Mouse (Mus musculus) hindbrain, embryonic 13.5 days (tissue): Measurements from ENCODE around the gene Mettl1. TPM values are rescaled to one million over a fixed set of nuclear protein-coding genes. Genes with fewer than 3 reads are reported as not detected.

Experiments used
- ATAC-seq: fragments of 200-750 bp; cut with Nextera tagmentation; 2 replicates; pipeline ENCODE4 v1.8.0; 2017; ENCODE audit warnings: moderate TSS enrichment; ENCODE audit not compliant: low FRiP score
- H3K27ac ChIP-seq: fragments of 300-500 bp; sonication (generic); 2 replicates; pipeline ENCODE4 v1.5.1; 2015; ENCODE audit warnings: inconsistent platforms, mild to moderate bottlenecking, moderate library complexity
- H3K27me3 ChIP-seq: fragments of 300-500 bp; sonication (generic); 2 replicates; pipeline ENCODE4 v1.6.1; 2015; ENCODE audit warnings: mild to moderate bottlenecking, inconsistent platforms
- H3K36me3 ChIP-seq: fragments of 300-500 bp; sonication (generic); 2 replicates; pipeline ENCODE4 v1.6.1; 2015; ENCODE audit warnings: mild to moderate bottlenecking, inconsistent platforms
- H3K4me1 ChIP-seq: fragments of 300-500 bp; sonication (generic); replicated peaks from 2 replicates; pipeline ENCODE4 v1.6.1; 2015; ENCODE audit warnings: inconsistent platforms
- H3K4me2 ChIP-seq: fragments of 300-500 bp; sonication (generic); 2 replicates; pipeline ENCODE4 v1.6.1; 2015; ENCODE audit warnings: inconsistent platforms, mild to moderate bottlenecking, moderate library complexity
- H3K4me3 ChIP-seq: fragments of 300-500 bp; sonication (generic); 2 replicates; pipeline ENCODE4 v1.5.1; 2015; ENCODE audit warnings: mild to moderate bottlenecking, inconsistent platforms
- H3K9ac ChIP-seq: fragments of 300-500 bp; sonication (generic); 2 replicates; pipeline ENCODE4 v1.6.1; 2015; ENCODE audit warnings: mild to moderate bottlenecking, inconsistent platforms
- H3K9me3 ChIP-seq: fragments of 300-500 bp; sonication (generic); 2 replicates; pipeline ENCODE4 v1.6.1; 2016; ENCODE audit warnings: inconsistent platforms
- WGBS: fragments of 180-500 bp; shearing (Covaris S2); methylation state at CpG from one replicate; pipeline ENCODE4 v1.1.7; 2015; 5-methylcytosine and 5-hydroxymethylcytosine counted together
- polyA plus RNA-seq: library from polyadenylated mRNA; unstranded; fragments of >200 nt; fragmentation: Nextera tagmentation; extraction: Ambion mirVana; gene quantifications from 2 replicates; pipeline ENCODE4 v1.2.1, GENCODE M21; 2015

Mettl1 gene
- polyA plus RNA-seq = 21.6 and 22.8 TPM in 2 replicates

DNA sequence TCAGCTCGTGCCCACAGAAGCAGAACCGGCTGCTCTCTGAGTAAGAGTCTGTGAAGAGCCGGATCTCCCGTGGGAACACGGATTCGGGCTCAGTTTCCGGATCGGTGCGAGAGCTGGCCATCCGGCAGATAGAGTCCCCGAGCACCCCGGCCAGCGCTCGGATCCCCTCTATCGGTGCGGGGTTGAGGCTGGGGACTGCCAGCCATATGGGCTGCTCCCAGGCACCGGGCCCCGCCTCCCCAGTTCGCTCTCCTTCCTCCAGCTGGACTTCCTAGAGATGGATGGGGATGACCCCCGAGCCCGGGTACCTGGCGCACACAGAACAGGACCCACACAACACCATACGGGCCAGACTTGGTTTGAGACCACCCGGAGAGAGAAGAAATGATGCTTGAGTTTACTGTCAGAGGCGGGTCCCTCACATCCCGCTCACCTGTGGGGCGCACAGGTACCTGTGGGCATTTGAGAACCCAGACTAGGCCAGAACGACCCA lies at the start of gene Mettl1, which contains the start of gene Eef1akmt3:
Gene Mettl1 (plus strand): TSS at position 141 of the 493 bp plus-strand sequence.
Gene Eef1akmt3 (minus strand): TSS at position 240 of the 493 bp plus-strand sequence.
- ATAC-seq = peak; percentile 86
- H3K9me3 ChIP-seq = no peaks in the 10 kb centered on the region
- peaks cover 25% of the 10 kb centered on the region for H3K27me3 ChIP-seq
- H3K4me2 ChIP-seq = peak within 1 kb of the TSS; percentile 98
- WGBS = under 1% methylated on average over 28 of the region's 28 CpGs
- peaks cover 22% of the 10 kb centered on the region for H3K4me1 ChIP-seq
- H3K9ac ChIP-seq = peak within 1 kb of the TSS; percentile 81
- H3K27ac ChIP-seq = 0 out of 2 replicates have a peak within 1 kb of the TSS, but pooled peaks have one; percentile 37
- H3K36me3 ChIP-seq = peaks cover 9% of the 10 kb centered on the region
- H3K4me3 ChIP-seq = peak within 1 kb of the TSS; percentile 82

DNA sequence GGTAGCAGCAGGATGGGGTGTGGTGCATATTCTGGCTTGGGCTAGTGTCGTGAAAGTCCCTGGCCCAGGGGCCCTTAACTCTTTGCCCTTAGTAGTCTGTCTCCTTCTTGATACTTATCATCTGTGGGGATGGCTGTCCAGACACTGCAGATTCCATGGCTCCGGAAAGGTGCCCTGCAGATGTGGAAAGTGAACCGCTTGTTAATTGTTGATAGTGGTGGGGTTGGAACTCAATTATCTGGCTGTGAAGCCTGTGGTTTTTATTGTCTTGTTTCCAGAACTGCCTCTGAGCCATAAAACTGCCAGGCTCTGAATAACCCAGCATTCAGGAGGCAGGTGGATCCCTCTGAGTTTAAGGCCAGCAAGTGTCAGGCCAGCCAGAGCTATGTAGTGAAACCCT lies 49.5 kb upstream of the Mettl1 start:
- Histone ChIP-seq H3K4me1 (peaks cover 40% of the 10 kb centered on the region), H3K4me2 (no peak overlapping the region), H3K27ac (no peak overlapping the region), H3K4me3 (no peak overlapping the region), H3K9me3 (no peaks in the 10 kb centered on the region), H3K27me3 (no peaks in the 10 kb centered on the region), H3K9ac (no peak overlapping the region), H3K36me3 (peaks cover 49% of the 10 kb centered on the region)
- WGBS = 68% methylated on average over 3 of the region's 3 CpGs
- ATAC-seq = no peak

DNA sequence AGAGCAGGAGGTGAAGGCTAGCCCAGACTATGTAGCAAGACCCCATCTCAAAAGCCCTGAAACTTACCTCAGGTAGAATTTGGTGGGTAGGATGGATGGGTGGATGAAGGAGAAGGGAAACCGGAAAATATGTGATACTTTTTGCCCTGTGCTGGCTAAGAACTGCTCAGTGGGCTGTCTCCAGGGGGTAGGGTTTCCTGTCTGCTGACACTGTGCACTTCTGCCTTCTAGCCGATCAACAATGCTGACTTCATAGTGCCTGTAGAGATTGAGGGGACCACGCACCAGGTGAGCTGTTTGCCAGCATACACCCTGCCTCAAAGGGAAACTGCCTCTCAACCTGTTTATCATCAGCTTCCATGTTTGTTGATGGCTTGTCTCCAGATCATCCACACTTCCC lies 47.6 kb upstream of the Mettl1 start:
- H3K4me2 ChIP-seq = no peak overlapping the region
- H3K9ac ChIP-seq = no peak overlapping the region
- H3K4me1 ChIP-seq = peaks cover 21% of the 10 kb centered on the region
- no peaks in the 10 kb centered on the region for H3K27me3 ChIP-seq
- no peak overlapping the region for H3K4me3 ChIP-seq
- WGBS = 92% methylated on average over 3 of the region's 3 CpGs
- no peak overlapping the region for H3K27ac ChIP-seq
- H3K9me3 ChIP-seq = no peaks in the 10 kb centered on the region
- no peak for ATAC-seq
- H3K36me3 ChIP-seq = peaks cover 64% of the 10 kb centered on the region

DNA sequence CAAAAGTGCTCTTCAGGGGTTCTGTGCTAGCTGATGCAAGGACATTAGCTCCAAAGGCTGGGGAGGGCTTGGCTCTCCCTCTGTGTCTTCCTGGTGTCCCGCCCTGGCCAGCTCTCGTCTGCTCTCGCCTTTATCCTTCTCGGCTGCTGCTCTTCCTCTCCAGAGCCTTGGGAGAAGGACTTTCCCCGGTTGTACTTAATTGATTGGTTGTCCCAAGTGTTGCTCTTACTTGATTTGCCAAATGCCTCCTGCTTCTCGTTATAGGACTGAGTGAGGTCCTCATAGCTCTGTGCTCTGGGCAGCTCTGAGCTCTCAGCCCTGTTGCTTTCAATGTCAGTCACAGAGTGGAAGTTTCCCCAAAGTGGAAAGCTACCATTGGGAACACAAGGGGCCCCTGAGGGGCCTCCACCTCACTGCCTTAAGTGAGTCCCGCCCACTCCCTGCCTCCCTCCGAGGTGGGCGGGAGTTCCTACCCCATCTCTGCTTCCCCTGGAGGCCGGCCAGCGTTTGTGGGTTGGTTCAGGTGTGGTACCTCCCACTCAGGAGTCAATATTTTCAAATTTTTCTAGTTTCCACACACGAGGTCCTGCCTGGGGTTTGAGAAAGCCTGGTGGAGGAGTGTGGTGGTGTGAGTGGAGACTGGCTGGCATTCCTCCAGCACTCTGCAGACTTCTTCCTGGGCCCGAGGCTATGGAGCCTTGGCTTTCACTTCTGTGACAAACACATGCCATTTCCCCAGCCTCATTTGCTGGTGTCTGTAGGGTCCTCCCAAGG lies 43.7 kb upstream of the Mettl1 start:
- Histone ChIP-seq H3K36me3 (peaks cover 70% of the 10 kb centered on the region), H3K4me1 (no peaks in the 10 kb centered on the region), H3K9ac (no peak overlapping the region), H3K27ac (no peak overlapping the region), H3K9me3 (no peaks in the 10 kb centered on the region), H3K27me3 (no peaks in the 10 kb centered on the region), H3K4me3 (no peak overlapping the region), H3K4me2 (no peak overlapping the region)
- WGBS = 82% methylated on average over 13 of the region's 13 CpGs
- no peak for ATAC-seq

DNA sequence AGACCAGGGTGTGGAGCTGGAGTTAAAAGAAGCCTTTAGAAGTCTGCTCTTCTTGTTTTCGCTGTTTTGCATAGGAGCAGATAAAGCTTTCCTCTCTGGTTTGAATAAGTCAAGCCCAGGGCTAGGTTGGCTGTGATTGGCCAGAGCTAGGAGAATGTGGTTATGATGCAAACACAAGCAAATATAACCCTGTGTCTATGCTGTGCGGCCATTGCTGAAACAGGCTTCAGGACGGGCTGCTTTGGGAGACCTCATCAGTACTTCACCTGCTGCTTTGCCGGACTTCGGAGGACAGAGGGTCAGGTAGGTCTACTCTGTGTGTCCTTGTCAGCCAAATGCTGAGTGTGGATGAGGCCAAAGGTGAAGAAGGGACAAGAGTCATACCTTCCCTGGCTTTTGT lies 40.7 kb upstream of the Mettl1 start, which contains the start of gene Avil:
Gene Avil (plus strand): TSS at position 181 of the 400 bp plus-strand sequence.
- H3K4me2 ChIP-seq = no peak within 1 kb of the TSS
- WGBS = 88% methylated on average over 5 of the region's 5 CpGs
- H3K9me3 ChIP-seq = no peaks in the 10 kb centered on the region
- H3K36me3 ChIP-seq = peaks cover 40% of the 10 kb centered on the region
- no peak within 1 kb of the TSS for H3K4me3 ChIP-seq
- H3K27me3 ChIP-seq = no peaks in the 10 kb centered on the region
- H3K27ac ChIP-seq = no peak within 1 kb of the TSS
- no peak for ATAC-seq
- no peak within 1 kb of the TSS for H3K9ac ChIP-seq
- no peaks in the 10 kb centered on the region for H3K4me1 ChIP-seq

DNA sequence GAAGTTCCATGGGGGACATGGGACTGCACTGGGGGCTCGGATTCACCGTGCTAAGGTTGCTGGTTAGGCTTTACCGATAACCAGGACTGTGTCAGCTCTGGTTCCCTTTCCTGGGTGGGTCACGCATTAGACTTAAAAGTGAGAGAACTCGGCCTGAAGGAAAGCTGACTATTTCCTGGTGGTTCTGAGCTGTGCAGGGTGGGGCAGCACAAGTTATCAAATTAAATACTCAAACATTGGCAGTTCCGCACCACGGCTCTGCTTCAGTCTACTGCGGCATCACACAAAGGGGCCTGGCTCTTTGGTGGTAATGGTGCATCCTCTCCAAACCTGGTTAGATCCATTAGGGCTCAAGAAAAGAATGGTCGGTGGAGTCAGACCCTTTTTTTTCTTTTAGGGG lies 39.9 kb upstream of the Mettl1 start:
- 91% methylated on average over 9 of the region's 9 CpGs for WGBS
- Histone ChIP-seq H3K27ac (no peak overlapping the region), H3K27me3 (no peaks in the 10 kb centered on the region), H3K9me3 (no peaks in the 10 kb centered on the region), H3K4me2 (no peak overlapping the region), H3K36me3 (peaks cover 32% of the 10 kb centered on the region), H3K4me1 (no peaks in the 10 kb centered on the region), H3K4me3 (no peak overlapping the region), H3K9ac (no peak overlapping the region)
- no peak for ATAC-seq

DNA sequence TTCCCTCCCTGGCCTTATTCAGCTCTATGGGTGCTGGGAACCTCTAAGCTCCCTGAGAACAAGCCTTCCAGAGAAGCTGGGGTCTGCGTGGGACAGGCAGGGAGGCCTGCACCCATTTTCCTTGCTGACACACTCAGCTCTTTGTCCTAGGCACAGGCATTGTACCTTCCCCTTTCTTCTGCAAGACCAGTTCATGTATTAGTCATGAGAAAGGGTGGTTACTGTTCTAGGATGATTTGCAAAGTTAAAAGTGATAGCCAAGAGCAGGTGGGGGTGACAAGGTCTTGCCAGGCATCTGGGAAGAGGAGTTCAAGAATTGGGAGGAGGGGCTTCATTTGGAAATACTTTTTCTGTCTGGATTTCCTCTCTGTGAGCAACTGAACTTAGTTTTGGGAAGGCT lies 39.2 kb upstream of the Mettl1 start:
- H3K27me3 ChIP-seq = no peaks in the 10 kb centered on the region
- no peak overlapping the region for H3K4me3 ChIP-seq
- no peaks in the 10 kb centered on the region for H3K4me1 ChIP-seq
- H3K9me3 ChIP-seq = no peaks in the 10 kb centered on the region
- H3K9ac ChIP-seq = no peak overlapping the region
- ATAC-seq = no peak
- peaks cover 31% of the 10 kb centered on the region for H3K36me3 ChIP-seq
- H3K4me2 ChIP-seq = no peak overlapping the region
- H3K27ac ChIP-seq = no peak overlapping the region
- WGBS = 67% methylated on average over 1 of the region's 1 CpGs

DNA sequence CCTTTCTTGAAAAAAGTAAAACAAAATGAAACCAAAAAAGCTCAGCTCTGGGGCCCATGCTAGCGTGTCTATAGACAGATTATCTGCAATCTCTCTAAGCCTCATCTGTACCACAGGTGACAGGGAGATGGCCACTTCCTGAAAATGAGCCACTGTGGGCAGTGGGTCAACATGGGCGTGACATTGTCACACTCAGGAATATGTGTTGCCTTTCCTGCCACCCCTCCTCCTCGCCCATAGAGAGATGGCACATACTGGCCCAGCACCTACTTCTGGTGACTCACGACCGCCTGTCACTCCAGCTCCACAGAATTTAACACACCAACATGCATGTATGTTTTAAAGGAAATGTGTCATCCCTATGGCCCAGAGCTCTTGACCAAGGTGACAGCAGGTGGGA lies 38.4 kb upstream of the Mettl1 start:
- 95% methylated on average over 5 of the region's 5 CpGs for WGBS
- no peak overlapping the region for H3K9ac ChIP-seq
- H3K27me3 ChIP-seq = no peaks in the 10 kb centered on the region
- peaks cover 24% of the 10 kb centered on the region for H3K36me3 ChIP-seq
- no peaks in the 10 kb centered on the region for H3K4me1 ChIP-seq
- H3K4me2 ChIP-seq = no peak overlapping the region
- H3K27ac ChIP-seq = no peak overlapping the region
- no peak overlapping the region for H3K4me3 ChIP-seq
- H3K9me3 ChIP-seq = no peaks in the 10 kb centered on the region
- ATAC-seq = no peak

DNA sequence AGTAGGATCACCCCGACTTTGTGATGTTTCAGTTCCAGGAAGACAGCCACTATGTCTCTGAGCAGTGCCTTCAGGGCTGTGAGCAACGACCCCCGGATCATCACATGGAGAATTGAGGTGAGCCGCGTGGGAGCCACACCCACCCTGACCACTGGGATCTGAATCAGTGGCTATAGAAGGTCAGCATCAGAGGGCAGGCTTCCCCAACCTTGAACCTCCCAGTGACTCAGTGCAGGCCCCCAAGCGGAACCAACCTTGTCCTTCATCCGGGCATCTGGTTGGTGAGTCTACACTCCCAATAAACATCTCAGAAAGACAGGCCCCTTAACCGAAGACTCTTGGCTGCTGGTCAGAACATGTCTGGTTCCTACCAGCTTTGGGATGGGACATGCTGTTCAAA lies 37.9 kb upstream of the Mettl1 start:
- Histone ChIP-seq H3K4me2 (no peak overlapping the region), H3K9ac (no peak overlapping the region), H3K4me3 (no peak overlapping the region), H3K9me3 (no peaks in the 10 kb centered on the region), H3K4me1 (no peaks in the 10 kb centered on the region), H3K36me3 (peaks cover 19% of the 10 kb centered on the region), H3K27ac (no peak overlapping the region), H3K27me3 (no peaks in the 10 kb centered on the region)
- WGBS = 89% methylated on average over 8 of the region's 8 CpGs
- ATAC-seq = no peak

DNA sequence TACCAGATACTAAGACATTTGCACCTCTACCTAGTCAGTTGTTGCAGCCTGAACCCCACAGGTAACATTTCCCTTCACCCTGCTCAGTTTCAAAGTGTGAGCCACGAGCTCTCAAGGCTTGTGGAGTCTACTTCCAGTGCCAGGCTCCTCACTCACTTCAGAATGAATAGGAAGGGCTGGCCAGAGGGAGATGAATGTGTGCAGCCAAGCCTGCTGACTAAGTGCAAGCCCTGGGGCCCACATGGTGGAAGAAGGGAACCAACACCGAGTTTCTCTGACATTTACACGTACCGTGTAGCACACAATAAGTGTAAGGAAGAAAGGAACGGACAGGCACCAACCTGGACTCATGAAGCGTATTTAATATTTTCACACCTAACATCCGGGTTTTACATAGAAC lies 37.4 kb upstream of the Mettl1 start:
- H3K9ac ChIP-seq = no peak overlapping the region
- WGBS = 78% methylated on average over 7 of the region's 7 CpGs
- ATAC-seq = no peak

DNA sequence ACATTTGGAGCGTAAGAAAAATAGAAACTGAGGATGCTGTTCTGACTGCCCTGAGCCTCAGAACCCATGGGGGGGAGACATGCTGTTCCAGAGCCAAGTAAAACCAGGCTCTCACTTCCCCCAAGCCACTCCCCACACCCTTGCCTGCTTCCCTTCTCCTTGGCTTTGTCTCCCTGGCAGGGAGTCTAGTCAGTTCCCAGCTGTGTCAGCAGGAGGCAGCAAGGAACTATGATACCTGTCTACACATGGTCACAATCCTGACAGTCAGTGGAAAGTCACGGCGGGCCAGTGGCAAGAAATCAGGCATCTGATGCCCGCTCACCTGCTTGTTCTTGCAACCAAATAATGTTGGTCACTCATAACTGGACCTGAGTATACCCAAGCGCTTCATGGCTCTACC lies 24.7 kb upstream of the Mettl1 start:
- Histone ChIP-seq H3K27me3 (no peaks in the 10 kb centered on the region), H3K4me1 (no peaks in the 10 kb centered on the region), H3K27ac (no peak overlapping the region), H3K4me3 (no peak overlapping the region), H3K9me3 (no peaks in the 10 kb centered on the region), H3K36me3 (peaks cover 2% of the 10 kb centered on the region), H3K9ac (no peak overlapping the region), H3K4me2 (no peak overlapping the region)
- 70% methylated on average over 5 of the region's 5 CpGs for WGBS
- ATAC-seq = no peak

More for the DNA sequence above, 37.4 kb upstream of the Mettl1 start:
- H3K4me2 ChIP-seq = no peak overlapping the region
- no peaks in the 10 kb centered on the region for H3K4me1 ChIP-seq
- H3K27me3 ChIP-seq = no peaks in the 10 kb centered on the region
- peaks cover 14% of the 10 kb centered on the region for H3K36me3 ChIP-seq
- H3K9me3 ChIP-seq = no peaks in the 10 kb centered on the region
- no peak overlapping the region for H3K27ac ChIP-seq
- no peak overlapping the region for H3K4me3 ChIP-seq

DNA sequence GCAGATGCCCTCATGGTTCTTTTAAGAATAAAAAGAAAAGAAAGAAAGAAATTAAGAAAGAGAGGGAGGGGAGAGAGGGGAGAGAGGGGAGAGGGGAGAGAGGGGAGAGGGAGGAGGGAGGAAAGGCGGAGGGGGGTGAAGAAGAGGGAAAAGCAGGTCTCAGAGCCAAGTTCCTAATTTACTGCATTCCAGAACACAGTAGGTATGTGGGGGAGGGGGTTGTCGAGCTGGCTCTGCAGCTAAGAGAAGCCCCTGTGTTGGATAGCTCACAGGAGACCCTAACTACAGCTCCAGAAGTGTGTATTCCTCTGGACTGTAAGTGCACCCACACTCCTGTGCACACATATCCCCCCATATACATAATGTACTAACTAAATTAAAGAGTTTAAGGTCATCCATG lies 24.1 kb upstream of the Mettl1 start:
- peaks cover 8% of the 10 kb centered on the region for H3K36me3 ChIP-seq
- no peak overlapping the region for H3K9ac ChIP-seq
- no peaks in the 10 kb centered on the region for H3K9me3 ChIP-seq
- no peaks in the 10 kb centered on the region for H3K4me1 ChIP-seq
- ATAC-seq = no peak
- no peak overlapping the region for H3K27ac ChIP-seq
- H3K27me3 ChIP-seq = no peaks in the 10 kb centered on the region
- H3K4me2 ChIP-seq = no peak overlapping the region
- WGBS = 18% methylated on average over 2 of the region's 2 CpGs
- H3K4me3 ChIP-seq = no peak overlapping the region

DNA sequence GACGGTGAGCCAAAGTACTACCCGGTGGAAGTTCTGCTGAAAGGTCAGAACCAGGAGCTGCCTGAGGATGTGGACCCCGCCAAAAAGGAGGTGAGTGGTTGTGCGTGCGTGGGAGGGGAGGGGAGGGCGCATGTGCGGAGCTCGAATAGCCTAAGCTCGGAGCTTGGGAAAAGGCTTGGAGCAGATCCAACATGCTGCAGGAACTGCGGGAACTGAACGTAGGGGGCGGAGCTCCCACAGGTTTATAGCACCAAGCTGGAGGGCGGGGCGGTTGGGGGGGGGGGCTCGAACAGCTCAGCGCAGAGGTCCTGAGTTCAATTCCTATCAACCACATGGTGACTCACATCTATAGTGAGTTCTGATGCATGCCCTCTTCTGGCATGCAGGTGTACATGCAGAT lies 22.8 kb upstream of the Mettl1 start:
- H3K9ac ChIP-seq = no peak overlapping the region
- 78% methylated on average over 16 of the region's 16 CpGs for WGBS
- ATAC-seq = no peak
- H3K9me3 ChIP-seq = no peaks in the 10 kb centered on the region
- H3K27me3 ChIP-seq = no peaks in the 10 kb centered on the region
- peaks cover 17% of the 10 kb centered on the region for H3K36me3 ChIP-seq
- no peak overlapping the region for H3K4me3 ChIP-seq
- no peaks in the 10 kb centered on the region for H3K4me1 ChIP-seq
- H3K4me2 ChIP-seq = no peak overlapping the region
- H3K27ac ChIP-seq = no peak overlapping the region
